Mouse (Mus musculus): ENCODE measurements at regions not wholly inside any gene's neighbourhood (a gene's known extent, or its start where the extent isn't known, plus 50 kb on each side); places are given as distances from the start of the nearest gene placed in this dataset.

GRCm38 (mm10) chr4:142308271-142308670, 69.1 kb upstream of the Kazn start:
- Histone ChIP-seq H3K4me1 (ENCODE audit: control insufficient read depth in 2 of 2, insufficient read depth in 2 of 2, low read length in 2 of 2) (peaks cover 3 to 6% of the 10 kb centered on the region in 2 experiments; a peak in 3 of 4 replicates), H3K4me2 (ENCODE audit: low read length) (no peak overlapping the region), H3K27me3 (ENCODE audit: control insufficient read depth, insufficient read depth, low read length) (no peaks in the 10 kb centered on the region), H3K4me3 (ENCODE audit: control insufficient read depth in 1 of 2, insufficient read depth in 1 of 2, low read depth in 1 of 2, low read length in 2 of 2) (no peak overlapping the region), H3K27ac (replicated peaks in 1 of 2; ENCODE audit: control insufficient read depth in 1 of 2, insufficient read depth in 1 of 2, low read depth in 2 of 2, low read length in 2 of 2) (no peak overlapping the region), H3K9me3 (ENCODE audit: control insufficient read depth, low read length) (peaks cover 7% of the 10 kb centered on the region; the same call in 1 of the 2 replicates), H3K36me3 (ENCODE audit: control insufficient read depth, insufficient read depth, low read length) (no peaks in the 10 kb centered on the region), H3K9ac (ENCODE audit: low read length) (no peak overlapping the region)
- WGBS: 53% methylated on average over 7 of the region's 7 CpGs
- ATAC-seq (ENCODE audit: insufficient number of reproducible peaks, insufficient read depth, low FRiP score, low read depth): no peak

- WGBS: 81% methylated on average over 11 of the region's 11 CpGs
- Histone ChIP-seq H3K9ac (ENCODE audit: low read length) (no peak overlapping the region), H3K9me3 (ENCODE audit: control insufficient read depth, low read length) (peaks cover 7% of the 10 kb centered on the region; the same call in 1 of the 2 replicates), H3K27ac (replicated peaks in 1 of 2; ENCODE audit: control insufficient read depth in 1 of 2, insufficient read depth in 1 of 2, low read depth in 2 of 2, low read length in 2 of 2) (no peak overlapping the region), H3K27me3 (ENCODE audit: control insufficient read depth, insufficient read depth, low read length) (no peaks in the 10 kb centered on the region), H3K4me3 (ENCODE audit: control insufficient read depth in 1 of 2, insufficient read depth in 1 of 2, low read depth in 1 of 2, low read length in 2 of 2) (no peak overlapping the region), H3K36me3 (ENCODE audit: control insufficient read depth, insufficient read depth, low read length) (no peaks in the 10 kb centered on the region), H3K4me2 (ENCODE audit: low read length) (no peak overlapping the region), H3K4me1 (ENCODE audit: control insufficient read depth in 2 of 2, insufficient read depth in 2 of 2, low read length in 2 of 2) (peaks cover 11 to 14% of the 10 kb centered on the region in 2 experiments)
- no peak for ATAC-seq (ENCODE audit: insufficient number of reproducible peaks, insufficient read depth, low FRiP score, low read depth)
Observed at GRCm38 (mm10) chr4:142307321-142307720, 68.1 kb upstream of the Kazn start.

- ATAC-seq (ENCODE audit: insufficient number of reproducible peaks, insufficient read depth, low FRiP score, low read depth): no peak
- H3K27ac ChIP-seq (replicated peaks in 1 of 2; ENCODE audit: control insufficient read depth in 1 of 2, insufficient read depth in 1 of 2, low read depth in 2 of 2, low read length in 2 of 2): no peak overlapping the region
- no peak overlapping the region for H3K4me2 ChIP-seq (ENCODE audit: low read length)
- peaks cover 21 to 26% of the 10 kb centered on the region in 2 experiments for H3K4me1 ChIP-seq (ENCODE audit: control insufficient read depth in 2 of 2, insufficient read depth in 2 of 2, low read length in 2 of 2)
- H3K9me3 ChIP-seq (ENCODE audit: control insufficient read depth, low read length): peaks cover 2% of the 10 kb centered on the region; the same call in 1 of the 2 replicates
- H3K9ac ChIP-seq (ENCODE audit: low read length): no peak overlapping the region
- WGBS: 72% methylated on average over 14 of the region's 14 CpGs
- no peaks in the 10 kb centered on the region for H3K27me3 ChIP-seq (ENCODE audit: control insufficient read depth, insufficient read depth, low read length)
- no peaks in the 10 kb centered on the region for H3K36me3 ChIP-seq (ENCODE audit: control insufficient read depth, insufficient read depth, low read length)
- no peak overlapping the region for H3K4me3 ChIP-seq (ENCODE audit: control insufficient read depth in 1 of 2, insufficient read depth in 1 of 2, low read depth in 1 of 2, low read length in 2 of 2)
Observed at GRCm38 (mm10) chr4:142306076-142306475, 66.9 kb upstream of the Kazn start.

- no peaks in the 10 kb centered on the region for H3K36me3 ChIP-seq (ENCODE audit: control insufficient read depth, insufficient read depth, low read length)
- H3K4me2 ChIP-seq (ENCODE audit: low read length): no peak overlapping the region
- no peaks in the 10 kb centered on the region for H3K27me3 ChIP-seq (ENCODE audit: control insufficient read depth, insufficient read depth, low read length)
- 67% methylated on average over 10 of the region's 10 CpGs for WGBS
- H3K27ac ChIP-seq (replicated peaks in 1 of 2; ENCODE audit: control insufficient read depth in 1 of 2, insufficient read depth in 1 of 2, low read depth in 2 of 2, low read length in 2 of 2): no peak overlapping the region
- no peaks in the 10 kb centered on the region for H3K9me3 ChIP-seq (ENCODE audit: control insufficient read depth, low read length)
- ATAC-seq (ENCODE audit: insufficient number of reproducible peaks, insufficient read depth, low FRiP score, low read depth): no peak
- H3K4me1 ChIP-seq (ENCODE audit: control insufficient read depth in 2 of 2, insufficient read depth in 2 of 2, low read length in 2 of 2): peaks cover 23 to 31% of the 10 kb centered on the region in 2 experiments
- no peak overlapping the region for H3K4me3 ChIP-seq (ENCODE audit: control insufficient read depth in 1 of 2, insufficient read depth in 1 of 2, low read depth in 1 of 2, low read length in 2 of 2)
- no peak overlapping the region; the same call in 1 of the 2 replicates for H3K9ac ChIP-seq (ENCODE audit: low read length)
Observed at GRCm38 (mm10) chr4:142303374-142304020, 64.3 kb upstream of the Kazn start.

- no peak for ATAC-seq (ENCODE audit: insufficient number of reproducible peaks, insufficient read depth, low FRiP score, low read depth)
- WGBS: 41% methylated on average over 2 of the region's 2 CpGs
- no peak overlapping the region for H3K4me3 ChIP-seq (ENCODE audit: control insufficient read depth in 1 of 2, insufficient read depth in 1 of 2, low read depth in 1 of 2, low read length in 2 of 2)
Observed at GRCm38 (mm10) chr4:142302724-142303120, 63.5 kb upstream of the Kazn start.

GRCm38 (mm10) chr4:142302041-142302723, 63.0 kb upstream of the Kazn start:
- H3K9ac ChIP-seq (ENCODE audit: low read length): peak overlapping the region; percentile 48
- H3K4me1 ChIP-seq (ENCODE audit: control insufficient read depth in 2 of 2, insufficient read depth in 2 of 2, low read length in 2 of 2): peaks cover 23 to 31% of the 10 kb centered on the region in 2 experiments
- WGBS: 10% methylated on average over 8 of the region's 8 CpGs
- H3K4me2 ChIP-seq (ENCODE audit: low read length): peak overlapping the region; percentile 55
- H3K27ac ChIP-seq (replicated peaks in 1 of 2; ENCODE audit: control insufficient read depth in 1 of 2, insufficient read depth in 1 of 2, low read depth in 2 of 2, low read length in 2 of 2): peak overlapping the region; percentile 89 to 93
- no peaks in the 10 kb centered on the region for H3K36me3 ChIP-seq (ENCODE audit: control insufficient read depth, insufficient read depth, low read length)
- no peaks in the 10 kb centered on the region for H3K9me3 ChIP-seq (ENCODE audit: control insufficient read depth, low read length)
- H3K4me3 ChIP-seq (ENCODE audit: control insufficient read depth in 1 of 2, insufficient read depth in 1 of 2, low read depth in 1 of 2, low read length in 2 of 2): 0 out of 4 replicates have a peak overlapping the region, but pooled peaks of 1 of the 2 experiments have one; percentile 9
- peak; percentile 62 for ATAC-seq (ENCODE audit: insufficient number of reproducible peaks, insufficient read depth, low FRiP score, low read depth)
- H3K27me3 ChIP-seq (ENCODE audit: control insufficient read depth, insufficient read depth, low read length): no peaks in the 10 kb centered on the region

More at GRCm38 (mm10) chr4:142302724-142303120, 63.5 kb upstream of the Kazn start:
- Histone ChIP-seq H3K9me3 (ENCODE audit: control insufficient read depth, low read length) (no peaks in the 10 kb centered on the region), H3K4me2 (ENCODE audit: low read length) (peak overlapping the region; percentile 55), H3K9ac (ENCODE audit: low read length) (0 out of 2 replicates have a peak overlapping the region, but pooled peaks have one; percentile 48), H3K27ac (replicated peaks in 1 of 2; ENCODE audit: control insufficient read depth in 1 of 2, insufficient read depth in 1 of 2, low read depth in 2 of 2, low read length in 2 of 2) (peak overlapping the region; percentile 89 to 93), H3K27me3 (ENCODE audit: control insufficient read depth, insufficient read depth, low read length) (no peaks in the 10 kb centered on the region), H3K36me3 (ENCODE audit: control insufficient read depth, insufficient read depth, low read length) (no peaks in the 10 kb centered on the region), H3K4me1 (ENCODE audit: control insufficient read depth in 2 of 2, insufficient read depth in 2 of 2, low read length in 2 of 2) (peaks cover 23 to 31% of the 10 kb centered on the region in 2 experiments)

GRCm38 (mm10) chr4:142298770-142299337, 59.7 kb upstream of the Kazn start:
- no peak overlapping the region for H3K4me2 ChIP-seq (ENCODE audit: low read length)
- WGBS: 78% methylated on average over 10 of the region's 10 CpGs
- no peaks in the 10 kb centered on the region for H3K9me3 ChIP-seq (ENCODE audit: control insufficient read depth, low read length)
- ATAC-seq (ENCODE audit: insufficient number of reproducible peaks, insufficient read depth, low FRiP score, low read depth): no peak
- H3K4me3 ChIP-seq (ENCODE audit: control insufficient read depth in 1 of 2, insufficient read depth in 1 of 2, low read depth in 1 of 2, low read length in 2 of 2): no peak overlapping the region
- no peaks in the 10 kb centered on the region for H3K36me3 ChIP-seq (ENCODE audit: control insufficient read depth, insufficient read depth, low read length)
- H3K9ac ChIP-seq (ENCODE audit: low read length): no peak overlapping the region
- no peaks in the 10 kb centered on the region for H3K27me3 ChIP-seq (ENCODE audit: control insufficient read depth, insufficient read depth, low read length)
- no peak overlapping the region for H3K27ac ChIP-seq (replicated peaks in 1 of 2; ENCODE audit: control insufficient read depth in 1 of 2, insufficient read depth in 1 of 2, low read depth in 2 of 2, low read length in 2 of 2)
- peaks cover 31 to 34% of the 10 kb centered on the region in 2 experiments for H3K4me1 ChIP-seq (ENCODE audit: control insufficient read depth in 2 of 2, insufficient read depth in 2 of 2, low read length in 2 of 2)
